Mouse (Mus musculus) natural killer cell, adult 2 months (primary cell): ENCODE results near the gene Fnip1.

Experiments
- DNase-seq, 2 experiments: peaks; one replicate each; pipeline ENCODE4 v3.0.0; 2022; ENCODE audit warnings: low spot score in 2 of 2

Gene Fnip1

DNA sequence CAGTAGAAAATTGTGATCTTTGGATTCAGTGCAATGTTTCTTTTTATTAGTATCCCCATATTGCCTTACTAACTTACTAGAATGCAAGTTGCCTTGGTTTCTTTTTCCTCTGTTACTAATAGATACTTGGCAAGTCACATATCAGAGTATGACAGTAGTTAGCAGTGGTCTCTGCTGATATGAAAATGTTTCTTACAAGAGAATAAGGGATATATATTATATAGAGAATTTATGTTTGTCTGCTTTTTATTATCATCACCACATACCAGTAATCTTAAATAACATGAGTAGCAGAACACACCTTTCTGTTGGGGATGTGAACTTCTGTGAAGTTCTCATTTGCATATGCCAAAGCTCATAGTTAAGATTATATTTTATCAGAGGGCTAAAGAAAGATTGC is 104.4 kb downstream of the Fnip1 start:
- no peak for DNase-seq

DNA sequence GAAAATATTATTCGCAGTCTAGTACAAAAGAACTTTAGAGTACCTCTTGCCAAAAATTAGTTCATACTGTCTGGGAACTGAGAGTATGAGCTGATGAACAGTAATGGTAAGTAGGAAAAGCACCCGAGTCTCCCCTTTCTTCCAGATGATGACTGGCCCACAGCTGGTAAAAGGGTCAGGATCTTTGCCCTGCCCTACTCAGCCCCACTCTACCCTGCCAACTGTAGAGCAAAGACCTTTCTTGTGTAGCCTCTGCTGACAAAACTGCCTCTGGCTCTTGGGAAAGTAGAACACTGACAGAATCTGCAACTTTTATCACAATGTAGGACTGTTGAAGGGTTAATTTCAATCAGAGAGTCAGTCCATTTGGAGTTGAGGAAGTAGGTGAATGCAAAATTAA is 117.0 kb downstream of the Fnip1 start:
- no peak for DNase-seq

DNA sequence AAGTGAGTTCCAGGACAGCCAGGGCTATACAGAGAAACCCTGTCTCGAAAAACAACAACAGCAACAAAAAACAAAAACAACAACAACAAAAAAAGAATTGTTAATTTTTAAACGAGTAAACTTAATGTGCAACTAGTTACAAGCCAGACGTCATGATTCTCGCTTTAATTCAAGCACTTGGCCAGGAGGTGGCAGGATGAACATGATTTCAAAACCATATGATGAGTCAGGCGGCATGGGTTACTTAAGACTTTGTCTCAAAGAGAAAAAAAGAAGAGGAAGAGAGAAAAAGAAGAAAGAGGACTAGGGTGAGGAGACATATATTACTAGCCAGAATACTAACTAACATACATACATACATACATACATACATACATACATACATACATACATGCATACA is 124.8 kb downstream of the Fnip1 start:
- DNase-seq, result peak in 1 of 2 experiments; percentile 39
